Mouse (Mus musculus) cerebellum, adult 2 months (tissue): ENCODE data around the gene Sbk3. TPM values are rescaled to one million over a fixed set of nuclear protein-coding genes. Genes with fewer than 3 reads are reported as not detected.

ENCODE experiments used
- DNase-seq, 2 experiments: peaks; one replicate each; pipeline ENCODE4 v3.0.0; 2021
- H3K27ac ChIP-seq: fragments of 200-500 bp; 2 replicates; pipeline ENCODE4 v1.5.1; 2012; ENCODE audit warnings: low read length, control low read depth, inconsistent platforms; ENCODE audit not compliant: insufficient read depth
- H3K27me3 ChIP-seq: fragments of 200-500 bp; 2 replicates; pipeline ENCODE4 v1.6.1; 2012; ENCODE audit warnings: inconsistent platforms, mild to moderate bottlenecking, low read length, moderate library complexity; ENCODE audit not compliant: control insufficient read depth, insufficient read depth
- H3K4me1 ChIP-seq: fragments of 200-500 bp; 2 replicates; pipeline ENCODE4 v1.6.1; 2011; ENCODE audit warnings: low read length; ENCODE audit not compliant: control insufficient read depth, insufficient read depth
- H3K4me3 ChIP-seq: fragments of 200-500 bp; replicated peaks from 2 replicates; pipeline ENCODE3; 2011; ENCODE audit warnings: mild to moderate bottlenecking, low read depth, low read length, control low read depth; ENCODE audit not compliant: insufficient read depth
- CTCF ChIP-seq: fragments of 200-500 bp; IDR thresholded peaks from 2 replicates; pipeline ENCODE4 v1.5.1; 2011; ENCODE audit warnings: low read depth, mild to moderate bottlenecking, control low read depth, low read length, moderate library complexity, borderline replicate concordance; ENCODE audit not compliant: insufficient read depth
- POLR2A ChIP-seq: fragments of 200-500 bp; IDR thresholded peaks from 2 replicates; pipeline ENCODE4 v1.6.1; 2011; ENCODE audit warnings: low read length, control low read depth, borderline replicate concordance; ENCODE audit not compliant: insufficient read depth
- WGBS: fragments of 180-500 bp; shearing (Covaris S2); methylation state at CpG from one replicate; pipeline ENCODE4 v1.1.7; 2018; 5-methylcytosine and 5-hydroxymethylcytosine counted together
- polyA plus RNA-seq: library from polyadenylated mRNA; depleted of rRNA; stranded (reverse); fragments of >200 nt; gene quantifications from 2 replicates; pipeline ENCODE4 v1.2.3, GENCODE M21; 2012

Sbk3 gene
- polyA plus RNA-seq, 1 experiment, result 2.6 TPM

GRCm38 (mm10) chr7:4936832-4937231, 34.1 kb downstream of the Sbk3 start:
- Histone ChIP-seq H3K27me3 (no peaks in the 10 kb centered on the region), H3K4me1 (no peaks in the 10 kb centered on the region), H3K27ac (no peak overlapping the region), H3K4me3 (no peak overlapping the region)
- TF ChIP-seq CTCF (no peak), POLR2A (no peak)
- DNase-seq, result no peak
- 25% methylated on average over 10 of the region's 10 CpGs for WGBS

GRCm38 (mm10) chr7:4934160-4934914, 36.6 kb downstream of the Sbk3 start:
- Histone ChIP-seq H3K4me1 (no peaks in the 10 kb centered on the region), H3K27me3 (no peaks in the 10 kb centered on the region), H3K27ac (no peak overlapping the region), H3K4me3 (no peak overlapping the region)
- no peak for DNase-seq
- 81% methylated on average over 4 of the region's 4 CpGs for WGBS
- no peak; the same call in 1 of the 2 replicates for TF ChIP-seq CTCF
- TF ChIP-seq POLR2A, result no peak

- Histone ChIP-seq H3K27ac (no peak overlapping the region), H3K27me3 (no peaks in the 10 kb centered on the region), H3K4me3 (no peak overlapping the region), H3K4me1 (no peaks in the 10 kb centered on the region)
- TF ChIP-seq POLR2A (no peak), CTCF (no peak)
- 20% methylated on average over 12 of the region's 12 CpGs for WGBS
- no peak for DNase-seq
These were observed 37.9 kb downstream of the Sbk3 start for GRCm38 (mm10) chr7:4933103-4933502.

- Histone ChIP-seq H3K27me3 (no peaks in the 10 kb centered on the region), H3K4me1 (no peaks in the 10 kb centered on the region; the same call in 1 of the 2 replicates), H3K4me3 (no peak overlapping the region), H3K27ac (no peak overlapping the region)
- WGBS, result 68% methylated on average over 17 of the region's 17 CpGs
- TF ChIP-seq CTCF (no peak), POLR2A (no peak)
- DNase-seq, result no peak
These were observed 42.6 kb downstream of the Sbk3 start for GRCm38 (mm10) chr7:4928323-4928722.

- Histone ChIP-seq H3K27ac (no peak overlapping the region), H3K27me3 (no peaks in the 10 kb centered on the region), H3K4me3 (no peak overlapping the region), H3K4me1 (no peaks in the 10 kb centered on the region; the same call in 1 of the 2 replicates)
- no peak for DNase-seq
- TF ChIP-seq CTCF (no peak), POLR2A (no peak)
- 45% methylated on average over 8 of the region's 8 CpGs for WGBS
These were observed 43.3 kb downstream of the Sbk3 start for GRCm38 (mm10) chr7:4927711-4928110.

- 60% methylated on average over 16 of the region's 16 CpGs for WGBS
These were observed 44.1 kb downstream of the Sbk3 start for GRCm38 (mm10) chr7:4926849-4927248.

GRCm38 (mm10) chr7:4925441-4926381, 45.3 kb downstream of the Sbk3 start, which contains the start of gene Ssc5d:
TSS of gene Ssc5d (plus strand) at chr7:4925785.
- no peaks in the 10 kb centered on the region for H3K27me3 ChIP-seq
- no peak within 1 kb of the TSS for H3K27ac ChIP-seq
- no peak for DNase-seq
- whole genome bisulfite sequencing, result 26% methylated on average over 6 of the region's 6 CpGs
- TF ChIP-seq CTCF, result no peak
- TF ChIP-seq POLR2A, result no peak
- no peaks in the 10 kb centered on the region; the same call in 1 of the 2 replicates for H3K4me1 ChIP-seq
- H3K4me3 ChIP-seq, result no peak within 1 kb of the TSS

More at GRCm38 (mm10) chr7:4926849-4927248, 44.1 kb downstream of the Sbk3 start:
- H3K27me3 ChIP-seq, result no peaks in the 10 kb centered on the region
- no peaks in the 10 kb centered on the region; the same call in 1 of the 2 replicates for H3K4me1 ChIP-seq
- no peak overlapping the region for H3K27ac ChIP-seq
- DNase-seq, result no peak
- H3K4me3 ChIP-seq, result no peak overlapping the region
- TF ChIP-seq CTCF (no peak), POLR2A (no peak)

- whole genome bisulfite sequencing, result 18% methylated on average over 4 of the region's 4 CpGs
- no peak overlapping the region for H3K27ac ChIP-seq
- no peak overlapping the region for H3K4me3 ChIP-seq
- TF ChIP-seq POLR2A (no peak), CTCF (no peak)
- no peak for DNase-seq
- no peaks in the 10 kb centered on the region; the same call in 1 of the 2 replicates for H3K4me1 ChIP-seq
- H3K27me3 ChIP-seq, result no peaks in the 10 kb centered on the region
These were observed 46.1 kb downstream of the Sbk3 start for GRCm38 (mm10) chr7:4924891-4925301.
